Mouse (Mus musculus): ENCODE measurements around the gene Fryl. TPM values are rescaled to one million over a fixed set of nuclear protein-coding genes. Genes with fewer than 3 reads are reported as not detected.

Fryl gene
- polyA plus RNA-seq, 1 experiment from 2014 or later = 32.4 TPM

DNA sequence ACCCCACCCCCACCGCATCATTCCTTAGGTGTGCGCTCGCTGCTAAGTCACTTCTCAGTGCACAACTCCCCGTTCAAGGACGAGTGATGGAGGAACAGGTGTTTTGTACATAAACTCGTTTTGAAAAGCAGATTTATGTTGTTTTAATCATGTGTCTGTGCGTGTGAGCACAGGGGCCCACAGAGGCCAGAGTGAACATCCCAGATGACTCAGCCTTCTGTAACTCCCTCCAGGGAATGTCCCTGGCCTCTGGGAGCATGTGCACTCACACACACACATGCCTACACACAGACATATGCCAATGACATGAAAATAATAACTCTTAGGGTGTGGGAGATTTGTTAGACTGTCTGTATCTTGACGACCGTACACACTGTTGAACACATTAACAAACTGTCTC is 118.9 kb downstream of the Fryl start:
- Histone ChIP-seq H3K27ac (ENCODE audit: low read depth, low read length) (no peak overlapping the region), H3K9me3 (replicated peaks; ENCODE audit: control insufficient read depth, low read length) (no peaks in the 10 kb centered on the region), H3K4me3 (ENCODE audit: low read depth, low read length) (no peak overlapping the region), H3K4me2 (ENCODE audit: low read length) (no peak overlapping the region), H3K4me1 (ENCODE audit: control insufficient read depth, insufficient read depth, low read length) (no peaks in the 10 kb centered on the region), H3K36me3 (ENCODE audit: control insufficient read depth, insufficient read depth, low read length) (0 out of 2 replicates have a peak, but pooled peaks cover 6% of the 10 kb centered on the region), H3K27me3 (replicated peaks; ENCODE audit: control insufficient read depth, insufficient read depth, low read length) (no peaks in the 10 kb centered on the region), H3K9ac (ENCODE audit: low read length) (no peak overlapping the region)
- 88% methylated on average over 9 of the region's 9 CpGs for WGBS
- no peak for ATAC-seq
- no peak for DNase-seq (ENCODE audit: low spot score)

DNA sequence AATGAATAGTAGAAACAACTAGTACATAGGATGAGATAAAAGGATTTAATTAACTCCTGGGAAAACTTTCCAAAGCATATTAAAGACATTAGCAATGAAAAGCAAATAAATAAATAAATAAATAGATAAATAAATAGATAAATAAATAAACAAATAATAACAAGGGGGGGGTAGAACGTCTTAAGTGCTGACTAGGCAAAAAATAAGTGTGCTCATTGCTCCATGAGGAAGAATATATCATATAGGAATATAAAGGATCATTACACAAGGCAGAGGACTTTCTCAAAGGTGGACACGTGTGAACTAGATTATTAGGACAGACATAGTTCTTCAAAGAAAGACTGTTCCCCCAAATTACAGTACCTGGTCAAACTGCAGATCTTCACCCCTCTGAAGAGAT is 120.5 kb downstream of the Fryl start:
- H3K4me2 ChIP-seq (ENCODE audit: low read length) = no peak overlapping the region
- no peak for ATAC-seq
- no peak overlapping the region for H3K27ac ChIP-seq (ENCODE audit: low read depth, low read length)
- 82% methylated on average over 2 of the region's 2 CpGs for WGBS
- H3K36me3 ChIP-seq (ENCODE audit: control insufficient read depth, insufficient read depth, low read length) = 0 out of 2 replicates have a peak, but pooled peaks cover 6% of the 10 kb centered on the region
- H3K9me3 ChIP-seq (replicated peaks; ENCODE audit: control insufficient read depth, low read length) = no peaks in the 10 kb centered on the region
- no peak overlapping the region for H3K4me3 ChIP-seq (ENCODE audit: low read depth, low read length)
- H3K4me1 ChIP-seq (ENCODE audit: control insufficient read depth, insufficient read depth, low read length) = no peaks in the 10 kb centered on the region
- H3K27me3 ChIP-seq (replicated peaks; ENCODE audit: control insufficient read depth, insufficient read depth, low read length) = no peaks in the 10 kb centered on the region
- no peak overlapping the region for H3K9ac ChIP-seq (ENCODE audit: low read length)
- no peak for DNase-seq (ENCODE audit: low spot score)

DNA sequence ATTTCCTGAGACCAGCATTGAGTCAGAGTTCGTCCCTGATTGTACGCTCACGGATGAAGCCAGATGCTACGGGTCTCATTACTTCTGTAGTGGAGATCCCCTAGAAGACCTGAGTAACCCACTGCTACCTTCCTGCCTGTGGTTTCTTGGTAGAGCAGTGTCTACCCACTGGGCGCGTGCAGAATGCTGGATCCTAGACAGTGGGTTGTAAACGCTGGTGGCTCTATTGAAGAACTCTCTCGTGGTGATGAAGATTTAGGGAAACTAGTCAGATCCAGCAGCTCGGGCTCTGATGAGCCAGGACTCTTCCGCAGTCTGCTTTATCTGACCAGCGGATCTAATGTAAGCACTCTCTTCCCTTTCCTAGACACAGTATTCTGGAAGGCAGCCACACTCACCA is 121.3 kb downstream of the Fryl start:
- no peak overlapping the region for H3K27ac ChIP-seq (ENCODE audit: low read depth, low read length)
- H3K4me3 ChIP-seq (ENCODE audit: low read depth, low read length) = no peak overlapping the region
- H3K36me3 ChIP-seq (ENCODE audit: control insufficient read depth, insufficient read depth, low read length) = 0 out of 2 replicates have a peak, but pooled peaks cover 3% of the 10 kb centered on the region
- H3K9me3 ChIP-seq (replicated peaks; ENCODE audit: control insufficient read depth, low read length) = no peaks in the 10 kb centered on the region
- no peaks in the 10 kb centered on the region for H3K4me1 ChIP-seq (ENCODE audit: control insufficient read depth, insufficient read depth, low read length)
- no peak for ATAC-seq
- H3K9ac ChIP-seq (ENCODE audit: low read length) = no peak overlapping the region
- no peak overlapping the region for H3K4me2 ChIP-seq (ENCODE audit: low read length)
- no peaks in the 10 kb centered on the region for H3K27me3 ChIP-seq (replicated peaks; ENCODE audit: control insufficient read depth, insufficient read depth, low read length)
- DNase-seq (ENCODE audit: low spot score) = no peak
- 90% methylated on average over 11 of the region's 11 CpGs for WGBS

DNA sequence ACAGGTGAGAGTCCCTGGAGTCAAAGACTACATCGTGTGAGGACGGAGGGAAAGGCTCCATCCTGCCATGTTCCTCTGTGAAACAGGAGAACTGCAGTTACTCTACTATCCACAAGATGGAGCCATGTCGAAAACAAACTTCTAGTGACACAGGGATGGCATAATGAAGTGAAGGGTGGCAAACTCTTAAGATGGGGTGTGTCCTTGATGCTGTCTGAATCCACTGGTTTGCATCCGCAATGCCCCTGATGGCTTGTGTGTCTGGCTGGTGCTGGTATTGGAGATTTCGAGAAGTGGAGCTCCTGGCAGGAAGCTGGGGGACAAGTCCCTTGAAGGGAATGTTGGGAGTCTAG is 122.6 kb downstream of the Fryl start:
- H3K4me3 ChIP-seq (ENCODE audit: low read depth, low read length) = no peak overlapping the region
- peaks cover 5% of the 10 kb centered on the region; the same call in 1 of the 2 replicates for H3K36me3 ChIP-seq (ENCODE audit: control insufficient read depth, insufficient read depth, low read length)
- no peaks in the 10 kb centered on the region for H3K9me3 ChIP-seq (replicated peaks; ENCODE audit: control insufficient read depth, low read length)
- peak; percentile 78 for DNase-seq (ENCODE audit: low spot score)
- no peaks in the 10 kb centered on the region for H3K27me3 ChIP-seq (replicated peaks; ENCODE audit: control insufficient read depth, insufficient read depth, low read length)
- peaks cover 5% of the 10 kb centered on the region; the same call in 1 of the 2 replicates for H3K4me1 ChIP-seq (ENCODE audit: control insufficient read depth, insufficient read depth, low read length)
- H3K9ac ChIP-seq (ENCODE audit: low read length) = no peak overlapping the region
- ATAC-seq = peak; percentile 30; the same call in 1 of the 2 replicates
- WGBS = 45% methylated on average over 5 of the region's 5 CpGs
- H3K4me2 ChIP-seq (ENCODE audit: low read length) = no peak overlapping the region
- H3K27ac ChIP-seq (ENCODE audit: low read depth, low read length) = no peak overlapping the region

DNA sequence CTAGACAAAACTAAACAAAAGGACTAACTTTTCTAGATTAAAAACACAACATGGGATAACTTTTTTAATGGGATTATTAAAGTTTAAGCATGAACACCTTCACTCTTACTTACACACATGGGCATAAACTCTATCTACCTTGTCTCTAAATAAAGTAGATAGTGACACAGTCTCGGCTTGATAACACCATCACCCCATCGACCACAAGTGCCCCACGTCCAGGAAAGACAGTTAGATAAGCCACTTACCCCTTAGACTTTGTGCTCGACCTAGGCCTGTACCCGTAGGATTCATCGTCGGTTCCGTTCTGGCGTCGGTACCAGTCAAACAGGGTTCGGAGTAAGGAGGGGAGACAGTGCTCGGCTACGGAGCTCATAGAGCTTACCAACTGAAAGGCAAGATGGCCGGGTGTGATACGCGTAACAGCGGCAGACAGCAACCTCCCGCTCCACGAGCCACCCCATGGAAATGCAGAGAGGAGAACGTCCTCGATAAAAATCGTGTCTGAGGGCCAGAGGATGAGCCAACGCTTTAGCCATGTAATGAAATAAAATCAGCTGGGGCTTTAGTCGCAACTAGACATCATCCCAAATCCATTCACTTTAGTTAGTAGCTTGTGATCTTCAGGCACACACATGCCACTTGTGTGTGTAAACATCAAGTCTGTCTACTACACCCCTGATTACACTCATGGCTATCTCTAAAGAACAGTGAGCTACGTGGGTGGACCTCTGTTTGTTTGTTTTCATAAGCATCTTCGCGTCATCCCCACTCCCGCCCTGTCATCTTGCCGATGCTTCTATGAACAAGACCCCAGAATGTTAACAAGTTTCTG is 123.2 kb downstream of the Fryl start:
- no peak for DNase-seq (ENCODE audit: low spot score)
- 95% methylated on average over 29 of the region's 29 CpGs for WGBS
- no peak overlapping the region for H3K4me2 ChIP-seq (ENCODE audit: low read length)
- peaks cover 6% of the 10 kb centered on the region; the same call in 1 of the 2 replicates for H3K36me3 ChIP-seq (ENCODE audit: control insufficient read depth, insufficient read depth, low read length)
- H3K4me1 ChIP-seq (ENCODE audit: control insufficient read depth, insufficient read depth, low read length) = peaks cover 5% of the 10 kb centered on the region; the same call in 1 of the 2 replicates
- no peak for ATAC-seq
- no peak overlapping the region for H3K9ac ChIP-seq (ENCODE audit: low read length)
- H3K9me3 ChIP-seq (replicated peaks; ENCODE audit: control insufficient read depth, low read length) = no peaks in the 10 kb centered on the region
- no peak overlapping the region for H3K4me3 ChIP-seq (ENCODE audit: low read depth, low read length)
- no peaks in the 10 kb centered on the region for H3K27me3 ChIP-seq (replicated peaks; ENCODE audit: control insufficient read depth, insufficient read depth, low read length)
- H3K27ac ChIP-seq (ENCODE audit: low read depth, low read length) = no peak overlapping the region

DNA sequence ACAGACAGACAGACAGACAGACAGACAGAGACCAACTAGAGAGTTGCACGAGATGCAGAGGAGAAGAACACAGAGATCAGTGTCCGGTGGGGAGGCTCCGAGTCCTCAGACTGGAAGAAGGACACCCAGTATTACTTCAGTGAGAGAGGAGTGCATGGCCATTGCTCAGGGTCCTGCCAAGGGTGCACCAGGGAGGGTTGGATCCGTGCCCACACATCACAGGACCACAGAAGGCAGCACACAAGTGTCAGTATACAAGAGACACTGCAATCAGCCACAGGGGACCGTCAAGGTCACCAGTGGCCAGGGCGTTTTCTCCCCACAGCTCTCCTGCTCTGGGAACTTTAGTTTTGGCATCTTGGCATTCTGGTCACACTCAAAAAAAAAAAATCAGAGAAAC is 125.4 kb downstream of the Fryl start:
- WGBS = 90% methylated on average over 6 of the region's 6 CpGs

DNA sequence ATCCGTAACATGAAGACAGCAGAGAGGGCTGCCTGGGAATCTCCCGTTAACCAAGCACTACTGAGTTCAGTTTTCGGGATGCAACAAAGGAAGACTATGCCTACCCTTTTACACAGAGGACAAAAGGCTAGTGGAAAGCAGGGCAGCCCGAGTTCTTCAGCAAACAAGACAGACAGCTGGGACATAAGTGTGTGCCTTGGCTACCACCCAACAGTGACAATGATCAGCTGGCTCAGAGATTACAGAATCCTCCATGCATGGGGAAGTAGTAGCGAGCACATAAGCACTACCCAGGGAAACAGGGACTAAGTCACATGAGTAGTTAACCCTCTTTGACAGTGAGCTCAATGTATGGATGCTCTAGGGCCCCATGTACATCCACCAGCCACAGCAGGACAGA is 126.5 kb downstream of the Fryl start:
- H3K4me1 ChIP-seq (ENCODE audit: control insufficient read depth, insufficient read depth, low read length) = peaks cover 5% of the 10 kb centered on the region; the same call in 1 of the 2 replicates
- peak; percentile 86 for ATAC-seq
- no peak overlapping the region for H3K4me3 ChIP-seq (ENCODE audit: low read depth, low read length)
- no peak overlapping the region for H3K4me2 ChIP-seq (ENCODE audit: low read length)
- H3K27ac ChIP-seq (ENCODE audit: low read depth, low read length) = peak overlapping the region; percentile 55
- peaks cover 21% of the 10 kb centered on the region; the same call in 1 of the 2 replicates for H3K36me3 ChIP-seq (ENCODE audit: control insufficient read depth, insufficient read depth, low read length)
- no peaks in the 10 kb centered on the region for H3K9me3 ChIP-seq (replicated peaks; ENCODE audit: control insufficient read depth, low read length)
- H3K27me3 ChIP-seq (replicated peaks; ENCODE audit: control insufficient read depth, insufficient read depth, low read length) = no peaks in the 10 kb centered on the region
- 20% methylated on average over 5 of the region's 5 CpGs for WGBS
- DNase-seq (ENCODE audit: low spot score) = peak; percentile 82
- no peak overlapping the region for H3K9ac ChIP-seq (ENCODE audit: low read length)

More for the DNA sequence above, 125.4 kb downstream of the Fryl start:
- H3K9me3 ChIP-seq (replicated peaks; ENCODE audit: control insufficient read depth, low read length) = no peaks in the 10 kb centered on the region
- no peaks in the 10 kb centered on the region for H3K27me3 ChIP-seq (replicated peaks; ENCODE audit: control insufficient read depth, insufficient read depth, low read length)
- peaks cover 5% of the 10 kb centered on the region; the same call in 1 of the 2 replicates for H3K4me1 ChIP-seq (ENCODE audit: control insufficient read depth, insufficient read depth, low read length)
- no peak overlapping the region for H3K27ac ChIP-seq (ENCODE audit: low read depth, low read length)
- H3K4me3 ChIP-seq (ENCODE audit: low read depth, low read length) = no peak overlapping the region
- H3K36me3 ChIP-seq (ENCODE audit: control insufficient read depth, insufficient read depth, low read length) = peaks cover 15% of the 10 kb centered on the region; the same call in 1 of the 2 replicates
- no peak overlapping the region for H3K9ac ChIP-seq (ENCODE audit: low read length)
- H3K4me2 ChIP-seq (ENCODE audit: low read length) = no peak overlapping the region
- ATAC-seq = no peak
- no peak for DNase-seq (ENCODE audit: low spot score)

DNA sequence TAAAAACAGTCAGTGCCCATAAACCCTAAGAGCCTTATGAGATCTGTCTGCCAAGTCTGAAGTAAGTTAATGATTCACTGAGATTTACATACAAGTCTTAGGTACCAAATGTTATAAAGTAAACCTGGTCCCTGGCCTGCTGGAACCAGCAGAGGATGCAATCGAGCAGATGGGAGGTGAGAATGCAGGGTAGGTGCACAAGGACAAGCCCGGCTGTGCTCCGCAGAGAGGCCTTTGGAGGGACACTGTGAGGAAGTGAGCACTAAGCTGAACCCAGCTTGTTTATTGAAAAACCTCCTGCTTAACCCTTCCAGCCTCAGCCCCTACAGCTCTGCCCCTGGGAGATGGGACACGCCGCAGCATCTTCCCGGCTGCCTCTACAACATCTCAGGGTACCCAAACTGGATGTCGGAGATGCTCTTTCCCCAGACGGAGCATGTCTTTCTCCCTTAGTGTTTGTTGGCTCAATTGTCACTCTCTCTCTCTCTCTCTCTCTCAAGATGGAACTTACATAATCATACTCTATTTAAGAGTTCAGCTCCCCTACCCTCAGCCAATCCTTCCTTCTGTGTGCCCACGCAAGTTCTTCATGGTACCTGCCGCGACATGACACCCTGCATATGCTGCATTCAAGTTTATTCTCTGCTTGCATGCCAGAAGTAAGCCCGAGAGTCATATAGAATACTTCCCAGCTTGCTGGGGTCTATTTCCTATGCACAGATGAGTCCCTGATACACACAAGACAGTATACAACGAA is 136.3 kb downstream of the Fryl start:
- 94% methylated on average over 13 of the region's 13 CpGs for WGBS

More for the DNA sequence above, 136.3 kb downstream of the Fryl start:
- Histone ChIP-seq H3K36me3 (ENCODE audit: control insufficient read depth, insufficient read depth, low read length) (peaks cover 37% of the 10 kb centered on the region), H3K27ac (ENCODE audit: low read depth, low read length) (no peak overlapping the region), H3K4me2 (ENCODE audit: low read length) (no peak overlapping the region), H3K4me3 (ENCODE audit: low read depth, low read length) (no peak overlapping the region), H3K9ac (ENCODE audit: low read length) (no peak overlapping the region), H3K9me3 (replicated peaks; ENCODE audit: control insufficient read depth, low read length) (no peaks in the 10 kb centered on the region), H3K4me1 (ENCODE audit: control insufficient read depth, insufficient read depth, low read length) (no peaks in the 10 kb centered on the region), H3K27me3 (replicated peaks; ENCODE audit: control insufficient read depth, insufficient read depth, low read length) (no peaks in the 10 kb centered on the region)
- DNase-seq (ENCODE audit: low spot score) (no peak), ATAC-seq (no peak)

Data from forebrain, embryonic 14.5 days (tissue).